Mouse (Mus musculus): Measurements from ENCODE around the gene Znfx1. TPM values are rescaled to one million over a fixed set of nuclear protein-coding genes. Genes with fewer than 3 reads are reported as not detected.

Gene Znfx1
- polyA plus RNA-seq, 1 experiment: 32.3 TPM

- Histone ChIP-seq H3K4me1 (ENCODE audit: control insufficient read depth, insufficient read depth, low read length) (peaks cover 2% of the 10 kb centered on the region; the same call in 1 of the 2 replicates), H3K4me3 (replicated peaks; ENCODE audit: control insufficient read depth, low read depth, low read length) (no peak overlapping the region), H3K27ac (ENCODE audit: control insufficient read depth, insufficient read depth, low read depth, low read length, poor library complexity) (no peak overlapping the region)
- TF ChIP-seq POLR2A (IDR thresholded peaks at IDR 0.05; ENCODE audit: borderline replicate concordance, control insufficient read depth, low read depth, low read length) (no peak), CTCF (IDR thresholded peaks at IDR 0.05; ENCODE audit: control insufficient read depth, insufficient read depth, low read length) (no peak)
- 86% methylated on average over 15 of the region's 15 CpGs for WGBS
Observed at GRCm38 (mm10) chr2:167055386-167055785, 7.4 kb downstream of the Znfx1 start.

DNA sequence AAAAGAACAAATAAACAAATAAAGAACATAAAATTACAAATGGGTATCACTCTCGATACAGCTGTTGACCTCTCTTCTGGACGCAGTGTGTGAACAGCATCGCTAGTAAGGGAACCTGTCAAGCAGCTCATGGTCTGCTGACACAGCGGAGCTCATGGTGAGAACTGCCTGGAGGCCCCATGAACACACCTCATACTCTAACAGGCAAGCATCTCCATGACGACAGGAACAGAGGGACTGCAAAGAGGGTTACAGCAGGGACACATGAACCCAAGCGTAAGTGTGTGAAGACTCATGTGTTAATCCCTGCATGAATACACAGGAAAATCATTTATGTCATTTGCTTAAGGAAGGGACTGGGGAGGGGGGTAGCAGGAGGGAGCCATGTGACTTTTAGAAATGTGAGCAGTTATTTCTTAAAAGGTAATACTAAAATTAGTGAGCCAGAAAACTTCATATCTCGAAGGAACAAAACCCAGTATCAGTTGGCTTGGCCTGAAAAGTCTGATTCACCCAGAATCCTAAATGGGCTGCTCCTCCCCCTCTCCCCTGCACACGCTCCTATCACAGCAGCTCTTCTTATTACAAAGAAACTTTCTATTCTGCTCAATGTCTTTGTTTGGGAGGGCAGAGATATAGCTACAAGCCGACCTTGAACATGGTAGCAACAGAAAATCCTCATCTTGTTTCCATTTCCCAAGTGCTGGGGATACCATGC, 9.5 kb downstream of the Znfx1 start:
- Histone ChIP-seq H3K27ac (ENCODE audit: control insufficient read depth, insufficient read depth, low read depth, low read length, poor library complexity) (no peak overlapping the region), H3K4me3 (replicated peaks; ENCODE audit: control insufficient read depth, low read depth, low read length) (no peak overlapping the region), H3K4me1 (ENCODE audit: control insufficient read depth, insufficient read depth, low read length) (no peaks in the 10 kb centered on the region; the same call in 1 of the 2 replicates)
- TF ChIP-seq CTCF (IDR thresholded peaks at IDR 0.05; ENCODE audit: control insufficient read depth, insufficient read depth, low read length) (no peak), POLR2A (IDR thresholded peaks at IDR 0.05; ENCODE audit: borderline replicate concordance, control insufficient read depth, low read depth, low read length) (no peak)
- WGBS: 77% methylated on average over 9 of the region's 9 CpGs

DNA sequence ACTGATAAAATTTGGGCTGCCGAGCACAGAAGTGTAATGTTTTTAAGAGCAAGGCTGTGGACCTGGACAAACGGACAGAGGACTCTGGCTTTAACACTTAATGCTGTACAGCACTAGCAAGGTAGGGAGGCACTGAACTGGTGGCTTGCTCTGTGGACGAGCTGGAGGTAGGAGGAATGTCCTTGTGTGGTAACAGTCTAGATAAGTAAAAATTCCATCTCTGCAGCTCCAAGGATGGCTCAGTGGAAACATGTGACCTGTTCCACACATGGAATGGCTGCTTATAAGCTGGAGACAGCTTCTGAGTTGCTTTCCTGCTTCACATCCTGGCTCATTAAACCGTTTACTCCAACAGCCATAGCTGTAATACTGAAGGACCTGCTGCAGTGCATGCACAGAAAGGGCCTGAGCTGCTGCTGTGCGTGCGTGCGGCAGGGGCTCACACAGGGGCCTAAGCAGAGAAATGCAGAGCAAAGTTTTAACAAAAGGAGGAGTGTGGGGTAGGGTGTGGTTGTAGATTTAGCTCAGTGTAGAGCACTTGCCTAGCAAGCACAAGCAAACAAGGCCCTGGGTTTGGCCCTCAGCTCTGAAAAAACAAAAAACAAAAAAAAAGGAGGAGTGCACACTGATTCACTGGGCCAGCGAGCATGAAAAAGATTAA, 14.0 kb downstream of the Znfx1 start:
- 89% methylated on average over 8 of the region's 8 CpGs for WGBS
- no peaks in the 10 kb centered on the region; the same call in 1 of the 2 replicates for H3K4me1 ChIP-seq (ENCODE audit: control insufficient read depth, insufficient read depth, low read length)
- H3K4me3 ChIP-seq (replicated peaks; ENCODE audit: control insufficient read depth, low read depth, low read length): no peak overlapping the region
- H3K27ac ChIP-seq (ENCODE audit: control insufficient read depth, insufficient read depth, low read depth, low read length, poor library complexity): no peak overlapping the region
- TF ChIP-seq CTCF (IDR thresholded peaks at IDR 0.05; ENCODE audit: control insufficient read depth, insufficient read depth, low read length) (no peak), POLR2A (IDR thresholded peaks at IDR 0.05; ENCODE audit: borderline replicate concordance, control insufficient read depth, low read depth, low read length) (no peak)

- H3K4me1 ChIP-seq (ENCODE audit: control insufficient read depth, insufficient read depth, low read length): no peaks in the 10 kb centered on the region; the same call in 1 of the 2 replicates
- WGBS: 94% methylated on average over 10 of the region's 10 CpGs
- no peak overlapping the region for H3K27ac ChIP-seq (ENCODE audit: control insufficient read depth, insufficient read depth, low read depth, low read length, poor library complexity)
- TF ChIP-seq CTCF (IDR thresholded peaks at IDR 0.05; ENCODE audit: control insufficient read depth, insufficient read depth, low read length) (no peak), POLR2A (IDR thresholded peaks at IDR 0.05; ENCODE audit: borderline replicate concordance, control insufficient read depth, low read depth, low read length) (no peak)
- H3K4me3 ChIP-seq (replicated peaks; ENCODE audit: control insufficient read depth, low read depth, low read length): no peak overlapping the region
Observed at GRCm38 (mm10) chr2:167048223-167048622, 14.6 kb downstream of the Znfx1 start.

DNA sequence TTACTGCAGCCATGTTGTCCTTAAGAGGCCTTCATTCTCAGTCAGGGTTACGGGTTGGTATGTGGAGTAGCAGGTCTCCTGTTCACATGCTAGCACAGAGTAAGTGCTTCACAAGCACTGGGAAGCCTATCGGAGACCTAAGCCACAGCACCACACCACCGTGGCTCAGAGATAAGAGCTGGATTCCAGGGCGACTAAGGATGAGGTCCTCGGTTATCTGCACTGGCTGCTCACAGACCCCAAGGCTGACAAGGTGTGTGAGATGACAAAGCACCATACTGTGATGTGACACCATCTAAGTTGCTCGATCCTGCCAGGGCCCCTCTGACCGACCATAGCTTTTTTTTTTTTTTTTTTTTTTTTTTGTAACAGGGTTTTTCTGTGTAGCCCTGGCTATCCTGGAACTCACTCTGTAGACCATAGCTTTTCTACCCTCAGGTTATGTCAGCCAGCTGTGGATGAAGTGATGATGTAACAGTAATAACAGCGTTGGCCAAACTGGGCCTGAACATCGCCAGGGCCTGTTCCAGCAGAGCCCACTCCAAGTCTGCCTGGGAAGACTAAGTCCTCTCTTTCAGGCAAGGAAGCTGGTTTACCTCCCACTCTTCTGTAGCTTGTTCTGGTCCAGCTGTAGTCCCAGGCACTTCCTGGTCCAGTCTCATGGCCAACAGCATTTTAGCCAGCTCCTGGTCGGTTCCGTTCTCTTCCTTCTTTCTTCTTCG, 19.3 kb downstream of the Znfx1 start:
- WGBS: 69% methylated on average over 12 of the region's 12 CpGs
- H3K4me1 ChIP-seq (ENCODE audit: control insufficient read depth, insufficient read depth, low read length): no peaks in the 10 kb centered on the region; the same call in 1 of the 2 replicates
- peak overlapping the region; percentile 72 for H3K27ac ChIP-seq (ENCODE audit: control insufficient read depth, insufficient read depth, low read depth, low read length, poor library complexity)
- TF ChIP-seq CTCF (IDR thresholded peaks at IDR 0.05; ENCODE audit: control insufficient read depth, insufficient read depth, low read length) (no peak), POLR2A (IDR thresholded peaks at IDR 0.05; ENCODE audit: borderline replicate concordance, control insufficient read depth, low read depth, low read length) (no peak)
- no peak overlapping the region for H3K4me3 ChIP-seq (replicated peaks; ENCODE audit: control insufficient read depth, low read depth, low read length)

- no peak for TF ChIP-seq CTCF (IDR thresholded peaks at IDR 0.05; ENCODE audit: control insufficient read depth, insufficient read depth, low read length)
- TF ChIP-seq POLR2A (IDR thresholded peaks at IDR 0.05; ENCODE audit: borderline replicate concordance, control insufficient read depth, low read depth, low read length): no peak
- Histone ChIP-seq H3K4me3 (replicated peaks; ENCODE audit: control insufficient read depth, low read depth, low read length) (no peak overlapping the region), H3K27ac (ENCODE audit: control insufficient read depth, insufficient read depth, low read depth, low read length, poor library complexity) (0 out of 2 replicates have a peak overlapping the region, but pooled peaks have one; percentile 22), H3K4me1 (ENCODE audit: control insufficient read depth, insufficient read depth, low read length) (no peaks in the 10 kb centered on the region; the same call in 1 of the 2 replicates)
- WGBS: 65% methylated on average over 8 of the region's 8 CpGs
Observed at GRCm38 (mm10) chr2:167039386-167039785, 23.4 kb downstream of the Znfx1 start.

GRCm38 (mm10) chr2:167038716-167039115, 24.1 kb downstream of the Znfx1 start:
- WGBS: 85% methylated on average over 7 of the region's 7 CpGs
- TF ChIP-seq CTCF (IDR thresholded peaks at IDR 0.05; ENCODE audit: control insufficient read depth, insufficient read depth, low read length) (no peak), POLR2A (IDR thresholded peaks at IDR 0.05; ENCODE audit: borderline replicate concordance, control insufficient read depth, low read depth, low read length) (no peak)

GRCm38 (mm10) chr2:167038297-167038696, 24.5 kb downstream of the Znfx1 start:
- Histone ChIP-seq H3K4me1 (ENCODE audit: control insufficient read depth, insufficient read depth, low read length) (no peaks in the 10 kb centered on the region), H3K27ac (ENCODE audit: control insufficient read depth, insufficient read depth, low read depth, low read length, poor library complexity) (no peak overlapping the region), H3K4me3 (replicated peaks; ENCODE audit: control insufficient read depth, low read depth, low read length) (no peak overlapping the region)
- WGBS: 86% methylated on average over 6 of the region's 6 CpGs
- no peak for TF ChIP-seq POLR2A (IDR thresholded peaks at IDR 0.05; ENCODE audit: borderline replicate concordance, control insufficient read depth, low read depth, low read length)

More at GRCm38 (mm10) chr2:167038716-167039115, 24.1 kb downstream of the Znfx1 start:
- Histone ChIP-seq H3K4me1 (ENCODE audit: control insufficient read depth, insufficient read depth, low read length) (no peaks in the 10 kb centered on the region; the same call in 1 of the 2 replicates), H3K27ac (ENCODE audit: control insufficient read depth, insufficient read depth, low read depth, low read length, poor library complexity) (no peak overlapping the region), H3K4me3 (replicated peaks; ENCODE audit: control insufficient read depth, low read depth, low read length) (no peak overlapping the region)
